Mouse (Mus musculus) forebrain, embryonic 11.5 days (tissue): ENCODE results near the gene Ccdc167. TPM values are rescaled to one million over a fixed set of nuclear protein-coding genes. Genes with fewer than 3 reads are reported as not detected.
A peak's percentile ranks its signal among the peaks of the same experiment; 100 is the strongest.

ENCODE experiments used
- ATAC-seq: fragments of 200-750 bp; cut with Nextera tagmentation; replicated peaks from 2 replicates; pipeline ENCODE4 v1.8.0; 2017; ENCODE audit warnings: moderate TSS enrichment; ENCODE audit not compliant: low FRiP score
- DNase-seq: peaks from one replicate; pipeline ENCODE4 v3.0.0-alpha.2; 2017; ENCODE audit warnings: low spot score
- H3K27ac ChIP-seq: fragments of 300-500 bp; sonication (generic); 2 replicates; pipeline ENCODE4 v1.5.1; 2014; ENCODE audit warnings: low read depth, low read length
- H3K27me3 ChIP-seq: fragments of 300-500 bp; sonication (generic); 2 replicates; pipeline ENCODE4 v1.6.1; 2014; ENCODE audit warnings: mild to moderate bottlenecking, low read length, mixed read lengths; ENCODE audit not compliant: control insufficient read depth, insufficient read depth
- H3K36me3 ChIP-seq: fragments of 300-500 bp; sonication (generic); 2 replicates; pipeline ENCODE4 v1.6.1; 2014; ENCODE audit warnings: mild to moderate bottlenecking, low read length, moderate library complexity, mixed read lengths; ENCODE audit not compliant: control insufficient read depth, insufficient read depth
- H3K4me1 ChIP-seq: fragments of 300-500 bp; sonication (generic); replicated peaks from 2 replicates; pipeline ENCODE4 v1.6.1; 2014; ENCODE audit warnings: low read length, mixed read lengths; ENCODE audit not compliant: control insufficient read depth, insufficient read depth
- H3K4me2 ChIP-seq: fragments of 300-500 bp; sonication (generic); 2 replicates; pipeline ENCODE4 v1.6.1; 2014; ENCODE audit warnings: low read depth, mild to moderate bottlenecking, low read length, moderate library complexity, mixed read lengths; ENCODE audit not compliant: severe bottlenecking
- H3K4me3 ChIP-seq: fragments of 300-500 bp; sonication (generic); 2 replicates; pipeline ENCODE4 v1.5.1; 2014; ENCODE audit warnings: low read depth, low read length
- H3K9ac ChIP-seq: fragments of 300-500 bp; sonication (generic); 2 replicates; pipeline ENCODE4 v1.6.1; 2014; ENCODE audit warnings: low read length
- H3K9me3 ChIP-seq: fragments of 300-500 bp; sonication (generic); 2 replicates; pipeline ENCODE4 v1.6.1; 2016; ENCODE audit warnings: low read length, mixed read lengths; ENCODE audit not compliant: control insufficient read depth
- WGBS: fragments of 180-500 bp; shearing (Covaris S2); extraction: QIAGEN DNeasy Blood & Tissue Kit; methylation state at CpG from one replicate; pipeline ENCODE4 v1.1.7; 2014; 5-methylcytosine and 5-hydroxymethylcytosine counted together
- polyA plus RNA-seq: library from polyadenylated mRNA; unstranded; fragments of >200 nt; fragmentation: Nextera tagmentation; extraction: Ambion mirVana; gene quantifications from 2 replicates; pipeline ENCODE4 v1.2.1, GENCODE M21; 2014

Ccdc167 gene
- polyA plus RNA-seq, 1 experiment from 2014 or later: 17.0 TPM

- no peak for ATAC-seq
- H3K27ac ChIP-seq: no peak overlapping the region
- H3K4me2 ChIP-seq: no peak overlapping the region
Observed at GRCm38 (mm10) chr17:29711076-29711744, 5.6 kb downstream of the Ccdc167 start.

GRCm38 (mm10) chr17:29710562-29711044 lies 6.2 kb downstream of the Ccdc167 start:
- 84% methylated on average over 11 of the region's 11 CpGs for WGBS
- no peak overlapping the region for H3K4me2 ChIP-seq
- H3K27me3 ChIP-seq: no peaks in the 10 kb centered on the region
- H3K4me3 ChIP-seq: no peak overlapping the region
- ATAC-seq: no peak
- DNase-seq: no peak
- no peaks in the 10 kb centered on the region for H3K36me3 ChIP-seq
- no peak overlapping the region for H3K9ac ChIP-seq
- no peak overlapping the region for H3K27ac ChIP-seq
- no peaks in the 10 kb centered on the region for H3K9me3 ChIP-seq
- H3K4me1 ChIP-seq: peaks cover 21% of the 10 kb centered on the region

More at GRCm38 (mm10) chr17:29711076-29711744, 5.6 kb downstream of the Ccdc167 start:
- H3K36me3 ChIP-seq: no peaks in the 10 kb centered on the region
- no peaks in the 10 kb centered on the region for H3K9me3 ChIP-seq
- H3K9ac ChIP-seq: no peak overlapping the region
- H3K4me1 ChIP-seq: peaks cover 21% of the 10 kb centered on the region
- no peak overlapping the region for H3K4me3 ChIP-seq
- no peaks in the 10 kb centered on the region for H3K27me3 ChIP-seq
- DNase-seq: no peak
- 72% methylated on average over 19 of the region's 19 CpGs for WGBS

GRCm38 (mm10) chr17:29708783-29709182 lies 8.1 kb downstream of the Ccdc167 start:
- 78% methylated on average over 5 of the region's 5 CpGs for WGBS
- no peak overlapping the region for H3K4me3 ChIP-seq
- H3K27me3 ChIP-seq: no peaks in the 10 kb centered on the region
- H3K36me3 ChIP-seq: no peaks in the 10 kb centered on the region
- H3K9me3 ChIP-seq: no peaks in the 10 kb centered on the region
- peaks cover 21% of the 10 kb centered on the region for H3K4me1 ChIP-seq
- ATAC-seq: no peak
- DNase-seq: no peak
- no peak overlapping the region for H3K9ac ChIP-seq
- no peak overlapping the region for H3K27ac ChIP-seq
- no peak overlapping the region for H3K4me2 ChIP-seq

- Histone ChIP-seq H3K9ac (no peak overlapping the region), H3K4me1 (peaks cover 16% of the 10 kb centered on the region), H3K27me3 (no peaks in the 10 kb centered on the region), H3K4me3 (no peak overlapping the region), H3K36me3 (no peaks in the 10 kb centered on the region; the same call in none of the 2 replicates), H3K9me3 (no peaks in the 10 kb centered on the region), H3K27ac (0 out of 2 replicates have a peak overlapping the region, but pooled peaks have one; percentile 4), H3K4me2 (no peak overlapping the region)
- 38% methylated on average over 5 of the region's 5 CpGs for WGBS
- DNase-seq (no peak), ATAC-seq (no peak)
Observed at GRCm38 (mm10) chr17:29706981-29707545, 9.8 kb downstream of the Ccdc167 start.

GRCm38 (mm10) chr17:29705881-29706280 lies 11.0 kb downstream of the Ccdc167 start:
- no peak for DNase-seq
- Histone ChIP-seq H3K9me3 (no peaks in the 10 kb centered on the region), H3K4me3 (no peak overlapping the region), H3K9ac (no peak overlapping the region), H3K27me3 (no peaks in the 10 kb centered on the region), H3K36me3 (no peaks in the 10 kb centered on the region; the same call in none of the 2 replicates), H3K27ac (no peak overlapping the region), H3K4me2 (no peak overlapping the region), H3K4me1 (peaks cover 14% of the 10 kb centered on the region)
- ATAC-seq: no peak
- 91% methylated on average over 5 of the region's 5 CpGs for WGBS

- H3K4me2 ChIP-seq: no peak overlapping the region
- H3K36me3 ChIP-seq: no peaks in the 10 kb centered on the region; the same call in none of the 2 replicates
- peak; percentile 76 for DNase-seq
- WGBS: 47% methylated on average over 3 of the region's 3 CpGs
- no peaks in the 10 kb centered on the region for H3K27me3 ChIP-seq
- no peak overlapping the region for H3K9ac ChIP-seq
- H3K27ac ChIP-seq: no peak overlapping the region
- H3K4me1 ChIP-seq: peaks cover 11% of the 10 kb centered on the region
- ATAC-seq: 0 out of 2 replicates have a peak, but pooled peaks have one; percentile 44
- no peak overlapping the region for H3K4me3 ChIP-seq
- H3K9me3 ChIP-seq: no peaks in the 10 kb centered on the region
Observed at GRCm38 (mm10) chr17:29704781-29705180, 12.1 kb downstream of the Ccdc167 start.

- Histone ChIP-seq H3K36me3 (no peaks in the 10 kb centered on the region; the same call in none of the 2 replicates), H3K9ac (no peak overlapping the region), H3K27me3 (no peaks in the 10 kb centered on the region), H3K9me3 (no peaks in the 10 kb centered on the region), H3K27ac (no peak overlapping the region), H3K4me2 (no peak overlapping the region), H3K4me1 (peaks cover 6% of the 10 kb centered on the region), H3K4me3 (no peak overlapping the region)
- DNase-seq (no peak), ATAC-seq (no peak)
- 85% methylated on average over 4 of the region's 4 CpGs for WGBS
Observed at GRCm38 (mm10) chr17:29702938-29703710, 13.7 kb downstream of the Ccdc167 start.

GRCm38 (mm10) chr17:29700573-29700972 lies 16.3 kb downstream of the Ccdc167 start:
- 94% methylated on average over 7 of the region's 7 CpGs for WGBS
- no peak overlapping the region for H3K4me3 ChIP-seq
- DNase-seq (no peak), ATAC-seq (no peak)
- no peaks in the 10 kb centered on the region for H3K4me1 ChIP-seq
- no peak overlapping the region for H3K4me2 ChIP-seq
- no peak overlapping the region for H3K9ac ChIP-seq
- no peaks in the 10 kb centered on the region for H3K27me3 ChIP-seq
- no peaks in the 10 kb centered on the region; the same call in none of the 2 replicates for H3K36me3 ChIP-seq
- no peaks in the 10 kb centered on the region for H3K9me3 ChIP-seq
- no peak overlapping the region for H3K27ac ChIP-seq
